Mouse (Mus musculus): ENCODE measurements around the gene Vmn1r16. TPM values are rescaled to one million over a fixed set of nuclear protein-coding genes. Genes with fewer than 3 reads are reported as not detected.
"Not testable (repeated sequence)": the region's sequence is repeated elsewhere in the genome, so short reads cannot be mapped to it uniquely, and the experiment has no call there.

Gene Vmn1r16
- not detected in 2 replicates for polyA plus RNA-seq (2014; fragmentation: Nextera tagmentation; extraction: Ambion mirVana)

- Histone ChIP-seq H3K9me3 (ENCODE audit: control insufficient read depth, low read length) (no peaks in the 10 kb centered on the region), H3K4me2 (ENCODE audit: low read length) (no peak within 1 kb of the TSS), H3K9ac (ENCODE audit: low read length) (no peak within 1 kb of the TSS), H3K27ac (replicated peaks in 1 of 2; ENCODE audit: control insufficient read depth in 1 of 2, insufficient read depth in 1 of 2, low read depth in 2 of 2, low read length in 2 of 2) (no peak within 1 kb of the TSS), H3K36me3 (ENCODE audit: control insufficient read depth, insufficient read depth, low read length) (no peaks in the 10 kb centered on the region), H3K4me1 (ENCODE audit: control insufficient read depth in 2 of 2, insufficient read depth in 2 of 2, low read length in 2 of 2) (no peaks in the 10 kb centered on the region), H3K27me3 (ENCODE audit: control insufficient read depth, insufficient read depth, low read length) (no peaks in the 10 kb centered on the region), H3K4me3 (ENCODE audit: control insufficient read depth in 1 of 2, insufficient read depth in 1 of 2, low read depth in 1 of 2, low read length in 2 of 2) (no peak within 1 kb of the TSS)
- ATAC-seq (ENCODE audit: insufficient number of reproducible peaks, insufficient read depth, low FRiP score, low read depth): no peak
- 67% methylated on average over 3 of the region's 3 CpGs for WGBS
Measured at GRCm38 (mm10) chr6:57329394-57329793, at the start of gene Vmn1r16. Gene Vmn1r16 (minus strand): TSS chr6:57329494.

GRCm38 (mm10) chr6:57367496-57367895 is 38.2 kb upstream of the Vmn1r16 start:
- Histone ChIP-seq H3K27me3 (ENCODE audit: control insufficient read depth, insufficient read depth, low read length) (no peaks in the 10 kb centered on the region), H3K36me3 (ENCODE audit: control insufficient read depth, insufficient read depth, low read length) (no peaks in the 10 kb centered on the region), H3K4me2 (ENCODE audit: low read length) (no peak overlapping the region), H3K4me1 (ENCODE audit: control insufficient read depth in 2 of 2, insufficient read depth in 2 of 2, low read length in 2 of 2) (no peaks in the 10 kb centered on the region), H3K9ac (ENCODE audit: low read length) (no peak overlapping the region), H3K9me3 (ENCODE audit: control insufficient read depth, low read length) (no peaks in the 10 kb centered on the region), H3K4me3 (ENCODE audit: control insufficient read depth in 1 of 2, insufficient read depth in 1 of 2, low read depth in 1 of 2, low read length in 2 of 2) (no peak overlapping the region), H3K27ac (replicated peaks in 1 of 2; ENCODE audit: control insufficient read depth in 1 of 2, insufficient read depth in 1 of 2, low read depth in 2 of 2, low read length in 2 of 2) (no peak overlapping the region)
- 87% methylated on average over 1 of the region's 1 CpGs for WGBS
- ATAC-seq (ENCODE audit: insufficient number of reproducible peaks, insufficient read depth, low FRiP score, low read depth): no peak

GRCm38 (mm10) chr6:57365866-57366265 is 36.6 kb upstream of the Vmn1r16 start:
- not testable (repeated sequence) for H3K27ac ChIP-seq (replicated peaks in 1 of 2; ENCODE audit: control insufficient read depth in 1 of 2, insufficient read depth in 1 of 2, low read depth in 2 of 2, low read length in 2 of 2); H3K27me3 ChIP-seq (ENCODE audit: control insufficient read depth, insufficient read depth, low read length); H3K4me2 ChIP-seq (ENCODE audit: low read length); H3K4me3 ChIP-seq (ENCODE audit: control insufficient read depth in 1 of 2, insufficient read depth in 1 of 2, low read depth in 1 of 2, low read length in 2 of 2); ATAC-seq (ENCODE audit: insufficient number of reproducible peaks, insufficient read depth, low FRiP score, low read depth); H3K36me3 ChIP-seq (ENCODE audit: control insufficient read depth, insufficient read depth, low read length); H3K9ac ChIP-seq (ENCODE audit: low read length); H3K4me1 ChIP-seq (ENCODE audit: control insufficient read depth in 2 of 2, insufficient read depth in 2 of 2, low read length in 2 of 2); H3K9me3 ChIP-seq (ENCODE audit: control insufficient read depth, low read length)
- WGBS: 74% methylated on average over 1 of the region's 1 CpGs

GRCm38 (mm10) chr6:57363627-57364026 is 34.3 kb upstream of the Vmn1r16 start, which contains the start of gene Vmn1r17:
Gene Vmn1r17 (minus strand): TSS chr6:57363727.
- H3K4me3 ChIP-seq (ENCODE audit: control insufficient read depth in 1 of 2, insufficient read depth in 1 of 2, low read depth in 1 of 2, low read length in 2 of 2): no peak within 1 kb of the TSS
- H3K4me2 ChIP-seq (ENCODE audit: low read length): no peak within 1 kb of the TSS
- no peak within 1 kb of the TSS for H3K27ac ChIP-seq (replicated peaks in 1 of 2; ENCODE audit: control insufficient read depth in 1 of 2, insufficient read depth in 1 of 2, low read depth in 2 of 2, low read length in 2 of 2)
- H3K4me1 ChIP-seq (ENCODE audit: control insufficient read depth in 2 of 2, insufficient read depth in 2 of 2, low read length in 2 of 2): no peaks in the 10 kb centered on the region
- ATAC-seq (ENCODE audit: insufficient number of reproducible peaks, insufficient read depth, low FRiP score, low read depth): no peak
- H3K27me3 ChIP-seq (ENCODE audit: control insufficient read depth, insufficient read depth, low read length): no peaks in the 10 kb centered on the region
- H3K9ac ChIP-seq (ENCODE audit: low read length): no peak within 1 kb of the TSS
- 81% methylated on average over 1 of the region's 1 CpGs for WGBS
- no peaks in the 10 kb centered on the region for H3K9me3 ChIP-seq (ENCODE audit: control insufficient read depth, low read length)
- H3K36me3 ChIP-seq (ENCODE audit: control insufficient read depth, insufficient read depth, low read length): no peaks in the 10 kb centered on the region

GRCm38 (mm10) chr6:57356864-57357263 is 27.6 kb upstream of the Vmn1r16 start:
- ATAC-seq (ENCODE audit: insufficient number of reproducible peaks, insufficient read depth, low FRiP score, low read depth): no peak
- no peak overlapping the region for H3K4me2 ChIP-seq (ENCODE audit: low read length)
- H3K9ac ChIP-seq (ENCODE audit: low read length): no peak overlapping the region
- no peak overlapping the region for H3K27ac ChIP-seq (replicated peaks in 1 of 2; ENCODE audit: control insufficient read depth in 1 of 2, insufficient read depth in 1 of 2, low read depth in 2 of 2, low read length in 2 of 2)
- H3K4me3 ChIP-seq (ENCODE audit: control insufficient read depth in 1 of 2, insufficient read depth in 1 of 2, low read depth in 1 of 2, low read length in 2 of 2): no peak overlapping the region
- H3K27me3 ChIP-seq (ENCODE audit: control insufficient read depth, insufficient read depth, low read length): no peaks in the 10 kb centered on the region
- H3K36me3 ChIP-seq (ENCODE audit: control insufficient read depth, insufficient read depth, low read length): no peaks in the 10 kb centered on the region
- WGBS: 57% methylated on average over 2 of the region's 2 CpGs
- H3K9me3 ChIP-seq (ENCODE audit: control insufficient read depth, low read length): no peaks in the 10 kb centered on the region
- H3K4me1 ChIP-seq (ENCODE audit: control insufficient read depth in 2 of 2, insufficient read depth in 2 of 2, low read length in 2 of 2): no peaks in the 10 kb centered on the region

- H3K27ac ChIP-seq (replicated peaks in 1 of 2; ENCODE audit: control insufficient read depth in 1 of 2, insufficient read depth in 1 of 2, low read depth in 2 of 2, low read length in 2 of 2): no peak overlapping the region
- no peak overlapping the region for H3K4me2 ChIP-seq (ENCODE audit: low read length)
- no peak for ATAC-seq (ENCODE audit: insufficient number of reproducible peaks, insufficient read depth, low FRiP score, low read depth)
- no peaks in the 10 kb centered on the region for H3K27me3 ChIP-seq (ENCODE audit: control insufficient read depth, insufficient read depth, low read length)
- H3K9ac ChIP-seq (ENCODE audit: low read length): no peak overlapping the region
- H3K4me3 ChIP-seq (ENCODE audit: control insufficient read depth in 1 of 2, insufficient read depth in 1 of 2, low read depth in 1 of 2, low read length in 2 of 2): no peak overlapping the region
- no peaks in the 10 kb centered on the region for H3K36me3 ChIP-seq (ENCODE audit: control insufficient read depth, insufficient read depth, low read length)
- no peaks in the 10 kb centered on the region for H3K4me1 ChIP-seq (ENCODE audit: control insufficient read depth in 2 of 2, insufficient read depth in 2 of 2, low read length in 2 of 2)
- no peaks in the 10 kb centered on the region for H3K9me3 ChIP-seq (ENCODE audit: control insufficient read depth, low read length)
Measured at GRCm38 (mm10) chr6:57326176-57326575, 3.1 kb downstream of the Vmn1r16 start.

GRCm38 (mm10) chr6:57278952-57279351 is 50.3 kb downstream of the Vmn1r16 start:
- no peaks in the 10 kb centered on the region for H3K9me3 ChIP-seq (ENCODE audit: control insufficient read depth, low read length)
- no peaks in the 10 kb centered on the region for H3K27me3 ChIP-seq (ENCODE audit: control insufficient read depth, insufficient read depth, low read length)
- no peak for ATAC-seq (ENCODE audit: insufficient number of reproducible peaks, insufficient read depth, low FRiP score, low read depth)
- no peak overlapping the region for H3K4me3 ChIP-seq (ENCODE audit: control insufficient read depth in 1 of 2, insufficient read depth in 1 of 2, low read depth in 1 of 2, low read length in 2 of 2)
- no peak overlapping the region for H3K27ac ChIP-seq (replicated peaks in 1 of 2; ENCODE audit: control insufficient read depth in 1 of 2, insufficient read depth in 1 of 2, low read depth in 2 of 2, low read length in 2 of 2)
- no peak overlapping the region for H3K4me2 ChIP-seq (ENCODE audit: low read length)
- H3K9ac ChIP-seq (ENCODE audit: low read length): no peak overlapping the region
- no peaks in the 10 kb centered on the region for H3K36me3 ChIP-seq (ENCODE audit: control insufficient read depth, insufficient read depth, low read length)
- H3K4me1 ChIP-seq (ENCODE audit: control insufficient read depth in 2 of 2, insufficient read depth in 2 of 2, low read length in 2 of 2): no peaks in the 10 kb centered on the region

- Histone ChIP-seq H3K4me2 (ENCODE audit: low read length) (no peak overlapping the region), H3K9me3 (ENCODE audit: control insufficient read depth, low read length) (no peaks in the 10 kb centered on the region), H3K4me1 (ENCODE audit: control insufficient read depth in 2 of 2, insufficient read depth in 2 of 2, low read length in 2 of 2) (no peaks in the 10 kb centered on the region), H3K27me3 (ENCODE audit: control insufficient read depth, insufficient read depth, low read length) (no peaks in the 10 kb centered on the region), H3K9ac (ENCODE audit: low read length) (no peak overlapping the region), H3K27ac (replicated peaks in 1 of 2; ENCODE audit: control insufficient read depth in 1 of 2, insufficient read depth in 1 of 2, low read depth in 2 of 2, low read length in 2 of 2) (no peak overlapping the region), H3K4me3 (ENCODE audit: control insufficient read depth in 1 of 2, insufficient read depth in 1 of 2, low read depth in 1 of 2, low read length in 2 of 2) (no peak overlapping the region), H3K36me3 (ENCODE audit: control insufficient read depth, insufficient read depth, low read length) (no peaks in the 10 kb centered on the region)
- ATAC-seq (ENCODE audit: insufficient number of reproducible peaks, insufficient read depth, low FRiP score, low read depth): no peak
Measured at GRCm38 (mm10) chr6:57272517-57272916, 56.8 kb downstream of the Vmn1r16 start.

All from heart, embryonic 14.5 days (tissue).